Comparison of ENCODE assay signal across 9 mouse cellular contexts in the genomic region with DNA sequence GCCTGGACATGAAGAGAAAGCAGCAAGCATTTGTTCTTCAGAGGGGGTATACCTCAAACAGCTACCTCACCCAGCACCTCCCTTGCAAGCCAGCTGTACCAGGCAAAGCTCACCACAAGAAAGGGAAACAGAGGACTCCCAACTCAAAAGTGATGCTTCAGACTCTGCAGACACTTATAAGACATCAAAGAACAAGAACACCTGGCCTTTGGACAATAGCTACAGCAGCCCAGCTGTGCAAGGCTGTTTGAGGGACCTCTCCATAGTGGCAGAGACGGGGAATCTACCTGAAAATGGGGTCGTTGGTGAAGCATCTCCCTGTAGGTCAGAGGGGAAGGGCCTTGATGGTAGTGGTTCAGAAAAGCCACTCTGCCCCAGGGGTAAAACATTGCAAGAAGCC.
"Had no signal": no experiment of that assay in that cellular context is flagged by ENCODE, and none has a peak within 500 bp of the region (broad histone marks: within the 10 kb centered on the region; RNA-seq: fewer than 3 reads in every experiment).

No protein-coding gene starts in this region.

- DNase-seq: kidney, adult 11 months; kidney, adult 8-10 months; kidney, postnatal 14 days; kidney, postnatal 4 days; liver; lung, adult 18-20 months; lung, postnatal 10 days; lung, postnatal 36 days; midbrain, embryonic 14.5 days had no signal
